10 mouse cellular contexts compared by ENCODE assay signal in genomic region chr6:91076249-91076648, GRCm38 (mm10). TPM values are rescaled to one million over a fixed set of nuclear protein-coding genes. Genes with fewer than 3 reads are reported as not detected.
A peak's percentile ranks its signal among the peaks of the same experiment; 100 is the strongest.
DNase-seq lines count a peak whose midpoint lies in the region; ATAC-seq and TF ChIP-seq lines count a peak whose summit lies in the region.
"Had no signal": no experiment of that assay in that cellular context is flagged by ENCODE, and none has a peak within 500 bp of the region (broad histone marks: within the 10 kb centered on the region; RNA-seq: fewer than 3 reads in every experiment).

No protein-coding gene starts in this region.

- H3K4me1 ChIP-seq in midbrain, postnatal 0 days (ENCODE audit: insufficient read depth, low read length), result no peaks in the 10 kb centered on the region
- no peaks in the 10 kb centered on the region; the same call in 1 of the 2 replicates for H3K4me1 ChIP-seq in midbrain, embryonic 16.5 days (ENCODE audit: control insufficient read depth, insufficient read depth, low read length)
- H3K4me1 ChIP-seq in liver, postnatal 0 days (ENCODE audit: insufficient read depth), result no peaks in the 10 kb centered on the region
- H3K4me1 ChIP-seq: neural tube, embryonic 12.5 days had no signal

- H3K27ac ChIP-seq in midbrain, postnatal 0 days (ENCODE audit: low read depth, low read length), result no peak overlapping the region
- H3K27ac ChIP-seq in midbrain, embryonic 16.5 days (ENCODE audit: low read length), result no peak overlapping the region
- H3K27ac ChIP-seq in liver, postnatal 0 days (ENCODE audit: low read depth), result no peak overlapping the region
- H3K27ac ChIP-seq: hindbrain, embryonic 15.5 days; neural tube, embryonic 12.5 days had no signal

- TF ChIP-seq CTCF in midbrain, postnatal 0 days (IDR thresholded peaks at IDR 0.05), result no peak
- no peak for TF ChIP-seq CTCF in liver, postnatal 0 days (IDR thresholded peaks at IDR 0.05; ENCODE audit: low read depth)

- H3K36me3 ChIP-seq in midbrain, postnatal 0 days (ENCODE audit: insufficient read depth, low read length), result peaks cover 49% of the 10 kb centered on the region
- peaks cover 39% of the 10 kb centered on the region for H3K36me3 ChIP-seq in midbrain, embryonic 16.5 days (ENCODE audit: control insufficient read depth, insufficient read depth, low read length)
- H3K36me3 ChIP-seq in liver, postnatal 0 days (replicated peaks; ENCODE audit: insufficient read depth, low read length), result peaks cover 56% of the 10 kb centered on the region

- no peaks in the 10 kb centered on the region for H3K9me3 ChIP-seq in midbrain, postnatal 0 days (ENCODE audit: low read length)
- H3K9me3 ChIP-seq in midbrain, embryonic 16.5 days (replicated peaks; ENCODE audit: control insufficient read depth, low read length, poor library complexity, severe bottlenecking), result no peaks in the 10 kb centered on the region
- no peaks in the 10 kb centered on the region for H3K9me3 ChIP-seq in liver, postnatal 0 days (ENCODE audit: low read length)
- H3K9me3 ChIP-seq: hindbrain, embryonic 15.5 days; neural tube, embryonic 12.5 days had no signal

- H3K4me3 ChIP-seq in midbrain, postnatal 0 days (ENCODE audit: low read depth, low read length), result no peak overlapping the region
- H3K4me3 ChIP-seq in midbrain, embryonic 16.5 days (ENCODE audit: low read depth, low read length), result no peak overlapping the region
- H3K4me3 ChIP-seq in liver, postnatal 0 days (ENCODE audit: low read depth, low read length), result no peak overlapping the region
- H3K4me3 ChIP-seq: hindbrain, embryonic 15.5 days; neural tube, embryonic 12.5 days had no signal

- no peak for TF ChIP-seq EP300 in liver, postnatal 0 days (IDR thresholded peaks at IDR 0.05; ENCODE audit: low read depth)

- ATAC-seq in midbrain, postnatal 0 days (ENCODE audit: low FRiP score), result no peak
- no peak for ATAC-seq in midbrain, embryonic 16.5 days
- ATAC-seq in liver, postnatal 0 days, result no peak

- no peaks in the 10 kb centered on the region for H3K27me3 ChIP-seq in midbrain, postnatal 0 days (ENCODE audit: insufficient read depth, low read length)
- no peaks in the 10 kb centered on the region for H3K27me3 ChIP-seq in midbrain, embryonic 16.5 days (ENCODE audit: control insufficient read depth, insufficient read depth, low read depth, low read length)
- H3K27me3 ChIP-seq in liver, postnatal 0 days (ENCODE audit: insufficient read depth, low read length), result no peaks in the 10 kb centered on the region
- H3K27me3 ChIP-seq: hindbrain, embryonic 15.5 days; neural tube, embryonic 12.5 days had no signal

- DNase-seq in midbrain, postnatal 0 days (ENCODE audit: low spot score), result peak; percentile 50
- DNase-seq in cerebellum, adult 9-11 months, result peak; percentile 70
- DNase-seq in heart, adult 8-10 months (ENCODE audit: low spot score), result peak; percentile 62
- DNase-seq in left cerebral cortex, adult 11 months (ENCODE audit: low spot score), result peak; percentile 80
- DNase-seq in right cerebral cortex, postnatal 25 days, result peak; percentile 84
- no peak for DNase-seq in liver, postnatal 0 days
- DNase-seq in kidney, adult 11 months, result no peak

- H3K9ac ChIP-seq in midbrain, postnatal 0 days (replicated peaks; ENCODE audit: low read length, poor library complexity, severe bottlenecking), result no peak overlapping the region
- H3K9ac ChIP-seq in midbrain, embryonic 16.5 days (ENCODE audit: low read depth, low read length), result no peak overlapping the region
- no peak overlapping the region for H3K9ac ChIP-seq in liver, postnatal 0 days (replicated peaks)
- H3K9ac ChIP-seq: hindbrain, embryonic 15.5 days; neural tube, embryonic 12.5 days had no signal

- no peak overlapping the region for H3K4me2 ChIP-seq in midbrain, postnatal 0 days (ENCODE audit: low read depth, low read length, poor library complexity, severe bottlenecking)
- H3K4me2 ChIP-seq in midbrain, embryonic 16.5 days (ENCODE audit: low read length), result no peak overlapping the region
- no peak overlapping the region for H3K4me2 ChIP-seq in liver, postnatal 0 days (ENCODE audit: low read depth, low read length)
- H3K4me2 ChIP-seq: hindbrain, embryonic 15.5 days; neural tube, embryonic 12.5 days had no signal

- 75% methylated on average over 9 of the region's 9 CpGs for WGBS in midbrain, postnatal 0 days
- WGBS in midbrain, embryonic 16.5 days, result 83% methylated on average over 9 of the region's 9 CpGs
- 91% methylated on average over 9 of the region's 9 CpGs for WGBS in liver, postnatal 0 days (ENCODE audit: insufficient replicate concordance)

RNA-seq across cellular contexts. Expression of gene Nup210, which starts 40.4 kb away (rescaled TPM):
- 58.3 and 67.8 TPM in 2 replicates for total RNA-seq in midbrain, postnatal 0 days (2014; rRNA removed)
- 16.2 and 17.2 TPM in 2 replicates for polyA plus RNA-seq in midbrain, postnatal 0 days (2015; fragmentation: Nextera tagmentation; extraction: Ambion mirVana)
- polyA plus RNA-seq in midbrain, embryonic 16.5 days (2015; fragmentation: Nextera tagmentation; extraction: Ambion mirVana), result 20.5 and 20.7 TPM in 2 replicates
- 1 to 10 TPM; 2.9 to 5.5 (median 3.2) TPM for total RNA-seq in heart, adult 8-10 months (2022)
- 8.5 and 11.8 TPM in 2 replicates for polyA plus RNA-seq in liver, postnatal 0 days (2015; fragmentation: Nextera tagmentation; extraction: Ambion mirVana)

Comparison
In these comparisons a context has a peak if more than half of its experiments do, and no peak if none do; other contexts are left out.
1. DNase-seq: peak in midbrain, postnatal 0 days (single experiment), cerebellum, adult 9-11 months (single experiment), heart, adult 8-10 months (single experiment), left cerebral cortex, adult 11 months (single experiment) and right cerebral cortex, postnatal 25 days (single experiment); none in liver, postnatal 0 days (single experiment) and kidney, adult 11 months (single experiment).